Mouse (Mus musculus): ENCODE data around the gene Prkca. TPM values are rescaled to one million over a fixed set of nuclear protein-coding genes. Genes with fewer than 3 reads are reported as not detected.

The Prkca gene
- polyA plus RNA-seq, 1 experiment = 42.3 TPM

GRCm38 (mm10) chr11:108117360-108118050 is 226.2 kb downstream of the Prkca start:
- Histone ChIP-seq H3K4me1 (ENCODE audit: control insufficient read depth, insufficient read depth, low read length) (peaks cover 6% of the 10 kb centered on the region), H3K27ac (ENCODE audit: insufficient read depth, low read length) (no peak overlapping the region), H3K4me3 (ENCODE audit: insufficient read depth, low read length) (no peak overlapping the region)
- TF ChIP-seq POLR2A (IDR thresholded peaks at IDR 0.05; ENCODE audit: extremely low read depth, insufficient read depth, low read length) (no peak), CTCF (IDR thresholded peaks at IDR 0.05; ENCODE audit: extremely low read depth, insufficient read depth, low read length) (no peak)

GRCm38 (mm10) chr11:108114091-108114490 is 229.6 kb downstream of the Prkca start:
- no peak for TF ChIP-seq POLR2A (IDR thresholded peaks at IDR 0.05; ENCODE audit: extremely low read depth, insufficient read depth, low read length)
- TF ChIP-seq CTCF (IDR thresholded peaks at IDR 0.05; ENCODE audit: extremely low read depth, insufficient read depth, low read length) = no peak
- peaks cover 6% of the 10 kb centered on the region for H3K4me1 ChIP-seq (ENCODE audit: control insufficient read depth, insufficient read depth, low read length)
- no peak overlapping the region for H3K4me3 ChIP-seq (ENCODE audit: insufficient read depth, low read length)
- H3K27ac ChIP-seq (ENCODE audit: insufficient read depth, low read length) = no peak overlapping the region

GRCm38 (mm10) chr11:108112437-108112836 is 231.3 kb downstream of the Prkca start:
- H3K27ac ChIP-seq (ENCODE audit: insufficient read depth, low read length) = no peak overlapping the region
- no peak overlapping the region for H3K4me3 ChIP-seq (ENCODE audit: insufficient read depth, low read length)
- H3K4me1 ChIP-seq (ENCODE audit: control insufficient read depth, insufficient read depth, low read length) = peaks cover 6% of the 10 kb centered on the region
- TF ChIP-seq POLR2A (IDR thresholded peaks at IDR 0.05; ENCODE audit: extremely low read depth, insufficient read depth, low read length) (no peak), CTCF (IDR thresholded peaks at IDR 0.05; ENCODE audit: extremely low read depth, insufficient read depth, low read length) (no peak)

- Histone ChIP-seq H3K4me3 (ENCODE audit: insufficient read depth, low read length) (no peak overlapping the region), H3K27ac (ENCODE audit: insufficient read depth, low read length) (no peak overlapping the region), H3K4me1 (ENCODE audit: control insufficient read depth, insufficient read depth, low read length) (peaks cover 7% of the 10 kb centered on the region)
- no peak for TF ChIP-seq POLR2A (IDR thresholded peaks at IDR 0.05; ENCODE audit: extremely low read depth, insufficient read depth, low read length)
- TF ChIP-seq CTCF (IDR thresholded peaks at IDR 0.05; ENCODE audit: extremely low read depth, insufficient read depth, low read length) = no peak
Measured at GRCm38 (mm10) chr11:108104085-108104484, 239.6 kb downstream of the Prkca start.

- H3K27ac ChIP-seq (ENCODE audit: insufficient read depth, low read length) = no peak overlapping the region; the same call in 1 of the 2 replicates
- peaks cover 7% of the 10 kb centered on the region for H3K4me1 ChIP-seq (ENCODE audit: control insufficient read depth, insufficient read depth, low read length)
- H3K4me3 ChIP-seq (ENCODE audit: insufficient read depth, low read length) = no peak overlapping the region
- no peak for TF ChIP-seq CTCF (IDR thresholded peaks at IDR 0.05; ENCODE audit: extremely low read depth, insufficient read depth, low read length)
- TF ChIP-seq POLR2A (IDR thresholded peaks at IDR 0.05; ENCODE audit: extremely low read depth, insufficient read depth, low read length) = no peak
Measured at GRCm38 (mm10) chr11:108101280-108101950, 242.3 kb downstream of the Prkca start.

GRCm38 (mm10) chr11:108098306-108098705 is 245.4 kb downstream of the Prkca start:
- no peak overlapping the region for H3K27ac ChIP-seq (ENCODE audit: insufficient read depth, low read length)
- H3K4me3 ChIP-seq (ENCODE audit: insufficient read depth, low read length) = no peak overlapping the region
- H3K4me1 ChIP-seq (ENCODE audit: control insufficient read depth, insufficient read depth, low read length) = peaks cover 6% of the 10 kb centered on the region
- TF ChIP-seq POLR2A (IDR thresholded peaks at IDR 0.05; ENCODE audit: extremely low read depth, insufficient read depth, low read length) (no peak), CTCF (IDR thresholded peaks at IDR 0.05; ENCODE audit: extremely low read depth, insufficient read depth, low read length) (no peak)

- Histone ChIP-seq H3K4me1 (ENCODE audit: control insufficient read depth, insufficient read depth, low read length) (peaks cover 7% of the 10 kb centered on the region), H3K4me3 (ENCODE audit: insufficient read depth, low read length) (no peak overlapping the region), H3K27ac (ENCODE audit: insufficient read depth, low read length) (no peak overlapping the region)
- no peak for TF ChIP-seq CTCF (IDR thresholded peaks at IDR 0.05; ENCODE audit: extremely low read depth, insufficient read depth, low read length)
- no peak for TF ChIP-seq POLR2A (IDR thresholded peaks at IDR 0.05; ENCODE audit: extremely low read depth, insufficient read depth, low read length)
Measured at GRCm38 (mm10) chr11:108094796-108095195, 248.9 kb downstream of the Prkca start.

GRCm38 (mm10) chr11:108093248-108093647 is 250.5 kb downstream of the Prkca start:
- peaks cover 7% of the 10 kb centered on the region for H3K4me1 ChIP-seq (ENCODE audit: control insufficient read depth, insufficient read depth, low read length)
- no peak overlapping the region for H3K27ac ChIP-seq (ENCODE audit: insufficient read depth, low read length)
- TF ChIP-seq CTCF (IDR thresholded peaks at IDR 0.05; ENCODE audit: extremely low read depth, insufficient read depth, low read length) (no peak), POLR2A (IDR thresholded peaks at IDR 0.05; ENCODE audit: extremely low read depth, insufficient read depth, low read length) (no peak)
- no peak overlapping the region for H3K4me3 ChIP-seq (ENCODE audit: insufficient read depth, low read length)

GRCm38 (mm10) chr11:108091238-108091637 is 252.5 kb downstream of the Prkca start:
- Histone ChIP-seq H3K4me3 (ENCODE audit: insufficient read depth, low read length) (no peak overlapping the region), H3K4me1 (ENCODE audit: control insufficient read depth, insufficient read depth, low read length) (peaks cover 7% of the 10 kb centered on the region), H3K27ac (ENCODE audit: insufficient read depth, low read length) (no peak overlapping the region)
- TF ChIP-seq POLR2A (IDR thresholded peaks at IDR 0.05; ENCODE audit: extremely low read depth, insufficient read depth, low read length) = no peak
- no peak for TF ChIP-seq CTCF (IDR thresholded peaks at IDR 0.05; ENCODE audit: extremely low read depth, insufficient read depth, low read length)

- H3K4me3 ChIP-seq (ENCODE audit: insufficient read depth, low read length) = no peak overlapping the region
- TF ChIP-seq CTCF (IDR thresholded peaks at IDR 0.05; ENCODE audit: extremely low read depth, insufficient read depth, low read length) (no peak), POLR2A (IDR thresholded peaks at IDR 0.05; ENCODE audit: extremely low read depth, insufficient read depth, low read length) (no peak)
- no peak overlapping the region for H3K27ac ChIP-seq (ENCODE audit: insufficient read depth, low read length)
- H3K4me1 ChIP-seq (ENCODE audit: control insufficient read depth, insufficient read depth, low read length) = peaks cover 7% of the 10 kb centered on the region
Measured at GRCm38 (mm10) chr11:108090706-108091105, 253.0 kb downstream of the Prkca start.
